Comparison of ENCODE assay signal across 22 mouse cellular contexts in the genomic region with DNA sequence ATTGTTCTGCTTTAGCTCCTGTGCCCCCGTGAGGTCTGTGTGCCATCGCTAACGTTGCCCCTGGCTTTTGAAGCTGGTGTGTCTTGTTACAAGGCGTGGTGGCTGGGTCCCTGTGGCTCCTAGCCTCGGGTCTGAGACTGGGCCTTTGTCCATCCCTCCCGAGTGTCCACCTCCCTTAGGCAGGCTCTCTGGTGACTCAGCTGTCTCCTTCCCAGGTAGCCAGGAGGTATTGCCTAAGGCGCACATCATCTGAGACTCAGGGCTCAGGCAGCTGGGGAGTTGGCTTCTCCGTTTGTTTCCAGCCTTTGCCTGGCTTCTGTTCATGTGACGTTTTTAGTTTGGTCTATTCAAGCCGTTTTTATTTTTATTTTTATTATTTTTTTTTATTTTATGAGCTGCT. TPM values are rescaled to one million over a fixed set of nuclear protein-coding genes. Genes with fewer than 3 reads are reported as not detected.
DNase-seq lines count a peak whose midpoint lies in the region; ATAC-seq and TF ChIP-seq lines count a peak whose summit lies in the region.
"Had no signal": no experiment of that assay in that cellular context is flagged by ENCODE, and none has a peak within 500 bp of the region (broad histone marks: within the 10 kb centered on the region; RNA-seq: fewer than 3 reads in every experiment).

No protein-coding gene starts in this region.

- H3K4me2 ChIP-seq in midbrain, embryonic 13.5 days (replicated peaks), result no peak overlapping the region
- H3K4me2 ChIP-seq in midbrain, embryonic 14.5 days (ENCODE audit: low read length), result no peak overlapping the region
- H3K4me2 ChIP-seq: embryonic facial prominence, embryonic 12.5 days; forebrain, embryonic 13.5 days; forebrain, embryonic 15.5 days had no signal

- H3K36me3 ChIP-seq in midbrain, embryonic 13.5 days, result peaks cover 95% of the 10 kb centered on the region
- peaks cover 91% of the 10 kb centered on the region for H3K36me3 ChIP-seq in midbrain, embryonic 14.5 days (ENCODE audit: control insufficient read depth, insufficient read depth, low read length)

- H3K27me3 ChIP-seq in midbrain, embryonic 13.5 days, result no peaks in the 10 kb centered on the region
- no peaks in the 10 kb centered on the region for H3K27me3 ChIP-seq in midbrain, embryonic 14.5 days (ENCODE audit: control insufficient read depth, insufficient read depth, low read length)
- H3K27me3 ChIP-seq: CH12.LX; embryonic facial prominence, embryonic 12.5 days; forebrain, embryonic 13.5 days; forebrain, embryonic 15.5 days had no signal

- no peak overlapping the region for H3K9ac ChIP-seq in midbrain, embryonic 13.5 days (replicated peaks)
- H3K9ac ChIP-seq in midbrain, embryonic 14.5 days (replicated peaks; ENCODE audit: low read length), result no peak overlapping the region
- H3K9ac ChIP-seq: embryonic facial prominence, embryonic 12.5 days; forebrain, embryonic 13.5 days; forebrain, embryonic 15.5 days; forebrain, postnatal 0 days had no signal

- H3K4me3 ChIP-seq in gastrocnemius, adult 2 months, result no peak overlapping the region
- no peak overlapping the region for H3K4me3 ChIP-seq in midbrain, embryonic 13.5 days (replicated peaks)
- H3K4me3 ChIP-seq in midbrain, embryonic 14.5 days (replicated peaks; ENCODE audit: low read depth, low read length), result no peak overlapping the region
- H3K4me3 ChIP-seq in cortical plate, adult 2 months (ENCODE audit: insufficient read depth, low read length), result no peak overlapping the region
- H3K4me3 ChIP-seq: embryonic facial prominence, embryonic 10.5 days; embryonic facial prominence, embryonic 12.5 days; forebrain, embryonic 13.5 days; forebrain, embryonic 15.5 days had no signal

- no peaks in the 10 kb centered on the region for H3K9me3 ChIP-seq in midbrain, embryonic 13.5 days
- H3K9me3 ChIP-seq in midbrain, embryonic 14.5 days (ENCODE audit: control insufficient read depth, low read length), result no peaks in the 10 kb centered on the region
- H3K9me3 ChIP-seq: embryonic facial prominence, embryonic 10.5 days; embryonic facial prominence, embryonic 12.5 days; forebrain, embryonic 13.5 days; forebrain, embryonic 15.5 days; G1E had no signal

- H3K4me1 ChIP-seq in midbrain, embryonic 13.5 days (replicated peaks), result peaks cover 73% of the 10 kb centered on the region
- 0 out of 2 replicates have a peak, but pooled peaks cover 14% of the 10 kb centered on the region for H3K4me1 ChIP-seq in midbrain, embryonic 14.5 days (ENCODE audit: control insufficient read depth, insufficient read depth, low read length)
- H3K4me1 ChIP-seq in cortical plate, adult 2 months (ENCODE audit: control insufficient read depth, insufficient read depth, low read length), result peaks cover 8% of the 10 kb centered on the region

- no peak for TF ChIP-seq CTCF in gastrocnemius, adult 2 months (IDR thresholded peaks at IDR 0.05)
- TF ChIP-seq CTCF in cortical plate, adult 2 months (IDR thresholded peaks at IDR 0.05; ENCODE audit: extremely low read depth, insufficient read depth, low read length), result no peak

- no peak for TF ChIP-seq POLR2A in cortical plate, adult 2 months (IDR thresholded peaks at IDR 0.05; ENCODE audit: extremely low read depth, insufficient read depth, low read length)

- peak; percentile 62 for DNase-seq in gastrocnemius, adult 2 months
- no peak for DNase-seq in gastrocnemius, postnatal 14 days
- DNase-seq in midbrain, embryonic 14.5 days, result no peak
- no peak for DNase-seq in heart, postnatal 36 days
- no peak for DNase-seq in embryo, embryonic 11 days
- DNase-seq: adrenal gland, adult 2 months; adrenal gland, postnatal 25 days; B cell, adult 2 months; cerebellum, adult 11-12 months; cerebellum, adult 2 months; cerebellum, postnatal 25 days; forebrain, postnatal 0 days had no signal

- no peak for ATAC-seq in midbrain, embryonic 13.5 days
- ATAC-seq in midbrain, embryonic 14.5 days (ENCODE audit: low FRiP score, low TSS enrichment), result no peak
- ATAC-seq: CD4-positive, CD25-positive, alpha-beta regulatory T cell, adult 4 months; forebrain, embryonic 13.5 days; forebrain, embryonic 15.5 days; forebrain, postnatal 0 days had no signal

- WGBS in midbrain, embryonic 13.5 days, result 76% methylated on average over 10 of the region's 10 CpGs
- WGBS in midbrain, embryonic 14.5 days, result 76% methylated on average over 10 of the region's 10 CpGs

- intact Hi-C loops in gastrocnemius, adult 2 months (cut with DNase I), result no loop called here
- intact Hi-C loops in gastrocnemius, postnatal 14 days (cut with DNase I; ENCODE audit: low total_unique reads), result no loop called here
- intact Hi-C loops in heart, postnatal 36 days (cut with DNase I), result no loop called here

- peak overlapping the region; percentile 88 for H3K27ac ChIP-seq in gastrocnemius, adult 2 months
- H3K27ac ChIP-seq in midbrain, embryonic 13.5 days, result peak overlapping the region; percentile 39; the same call in 1 of the 2 replicates
- H3K27ac ChIP-seq in midbrain, embryonic 14.5 days (replicated peaks; ENCODE audit: low read depth, low read length), result no peak overlapping the region
- 0 out of 2 replicates have a peak overlapping the region, but pooled peaks have one; percentile 23 for H3K27ac ChIP-seq in cortical plate, adult 2 months (ENCODE audit: insufficient read depth, low read length)
- H3K27ac ChIP-seq: embryonic facial prominence, embryonic 10.5 days; embryonic facial prominence, embryonic 12.5 days; forebrain, embryonic 13.5 days; forebrain, embryonic 15.5 days had no signal

RNA-seq across cellular contexts. Expression of gene Rcc2, which starts 10.4 kb away (rescaled TPM):
- total RNA-seq in gastrocnemius, adult 2 months (2021), result 1 to 10 TPM; 5.9 to 8.8 TPM
- 10 to 100 TPM; 14.2 to 19.3 TPM for total RNA-seq in gastrocnemius, postnatal 14 days (2021)
- 23.6 and 26.3 TPM in 2 replicates for polyA plus RNA-seq in midbrain, embryonic 13.5 days (2015; fragmentation: Nextera tagmentation; extraction: Ambion mirVana)
- polyA plus RNA-seq in midbrain, embryonic 14.5 days (2014; fragmentation: Nextera tagmentation; extraction: Ambion mirVana), result 21.2 and 21.5 TPM in 2 replicates
- 44.1 and 45.9 TPM in 2 replicates for polyA plus RNA-seq in cortical plate, adult 2 months (2012; rRNA removed)
- 10 to 100 TPM; 14.0 to 14.8 TPM for total RNA-seq in heart, postnatal 36 days (2021)

RNA-seq across cellular contexts. Expression of gene Padi6, which starts 31.7 kb away (rescaled TPM):
- total RNA-seq in gastrocnemius, adult 2 months (2021), result not detected
- not detected for total RNA-seq in gastrocnemius, postnatal 14 days (2021)
- polyA plus RNA-seq in midbrain, embryonic 13.5 days (2015; fragmentation: Nextera tagmentation; extraction: Ambion mirVana), result 0.08 TPM in 1 of 2 replicates, not detected in the other
- polyA plus RNA-seq in midbrain, embryonic 14.5 days (2014; fragmentation: Nextera tagmentation; extraction: Ambion mirVana), result not detected in 2 replicates
- 0.72 and 1.1 TPM in 2 replicates for polyA plus RNA-seq in cortical plate, adult 2 months (2012; rRNA removed)
- not detected for total RNA-seq in heart, postnatal 36 days (2021)
- total RNA-seq: adrenal gland, adult 2 months; CH12.LX; forebrain, postnatal 0 days; G1E had no signal
- polyA plus RNA-seq: adrenal gland, adult 2 months; CD4-positive, CD25-positive, alpha-beta regulatory T cell, adult 4 months; cerebellum, adult 2 months; embryonic facial prominence, embryonic 10.5 days; embryonic facial prominence, embryonic 12.5 days; embryonic facial prominence, embryonic 14.5 days; forebrain, embryonic 13.5 days; G1E had no signal

RNA-seq across cellular contexts. Expression of gene Arhgef10l, which starts 45.0 kb away (rescaled TPM):
- 10 to 100 TPM; 50.9 to 66.3 TPM for total RNA-seq in gastrocnemius, adult 2 months (2021)
- 10 to 100 TPM; 39.2 to 49.0 TPM for total RNA-seq in gastrocnemius, postnatal 14 days (2021)
- polyA plus RNA-seq in midbrain, embryonic 13.5 days (2015; fragmentation: Nextera tagmentation; extraction: Ambion mirVana), result 27.7 and 28.3 TPM in 2 replicates
- polyA plus RNA-seq in midbrain, embryonic 14.5 days (2014; fragmentation: Nextera tagmentation; extraction: Ambion mirVana), result 18.7 and 24.6 TPM in 2 replicates
- polyA plus RNA-seq in cortical plate, adult 2 months (2012; rRNA removed), result 34.5 and 38.3 TPM in 2 replicates
- 10 to 100 TPM; 62.5 to 65.0 TPM for total RNA-seq in heart, postnatal 36 days (2021)
